Mouse (Mus musculus) liver, postnatal 0 days (tissue): Measurements from ENCODE around the gene Tgm1. TPM values are rescaled to one million over a fixed set of nuclear protein-coding genes. Genes with fewer than 3 reads are reported as not detected.
A peak's percentile ranks its signal among the peaks of the same experiment; 100 is the strongest.

Experiments
- ATAC-seq: fragments of 200-750 bp; cut with Nextera tagmentation; 2 replicates; pipeline ENCODE4 v1.8.0; 2017; ENCODE audit warnings: mild to moderate bottlenecking, moderate library complexity
- DNase-seq: peaks from one replicate; pipeline ENCODE4 v3.0.0-alpha.2; 2016
- H3K27ac ChIP-seq: fragments of 300-500 bp; sonication (generic); 2 replicates; pipeline ENCODE4 v1.5.1; 2014; ENCODE audit warnings: antibody characterized with exemption, moderate library complexity, mild to moderate bottlenecking, low read depth
- H3K27me3 ChIP-seq: fragments of 300-500 bp; sonication (generic); 2 replicates; pipeline ENCODE4 v1.6.1; 2014; ENCODE audit warnings: low read length, control low read depth, mixed read lengths; ENCODE audit not compliant: insufficient read depth
- H3K36me3 ChIP-seq: fragments of 300-500 bp; sonication (generic); replicated peaks from 2 replicates; pipeline ENCODE4 v1.6.1; 2014; ENCODE audit warnings: mild to moderate bottlenecking, control low read depth, low read length, moderate library complexity, mixed read lengths; ENCODE audit not compliant: insufficient read depth
- H3K4me1 ChIP-seq: fragments of 300-500 bp; sonication (generic); 2 replicates; pipeline ENCODE4 v1.6.1; 2014; ENCODE audit warnings: antibody characterized with exemption, mild to moderate bottlenecking, control low read depth; ENCODE audit not compliant: insufficient read depth
- H3K4me2 ChIP-seq: fragments of 300-500 bp; sonication (generic); 2 replicates; pipeline ENCODE4 v1.6.1; 2014; ENCODE audit warnings: low read depth, mild to moderate bottlenecking, low read length, moderate library complexity, mixed read lengths
- H3K4me3 ChIP-seq: fragments of 300-500 bp; sonication (generic); 2 replicates; pipeline ENCODE4 v1.5.1; 2014; ENCODE audit warnings: low read depth, low read length
- H3K9ac ChIP-seq: fragments of 300-500 bp; sonication (generic); replicated peaks from 2 replicates; pipeline ENCODE4 v1.6.1; 2014; ENCODE audit warnings: mild to moderate bottlenecking, moderate library complexity
- H3K9me3 ChIP-seq: fragments of 300-500 bp; sonication (generic); 2 replicates; pipeline ENCODE4 v1.6.1; 2016; ENCODE audit warnings: mild to moderate bottlenecking, control low read depth, low read length, mixed read lengths
- CTCF ChIP-seq: sonication (generic); IDR thresholded peaks from 2 replicates; pipeline ENCODE4 v1.5.1; 2016; ENCODE audit warnings: antibody characterized with exemption, low read depth
- EP300 ChIP-seq: IDR thresholded peaks from 2 replicates; pipeline ENCODE4 v1.6.1; 2016; ENCODE audit warnings: antibody characterized with exemption, low read depth, mild to moderate bottlenecking
- WGBS: fragments of 180-500 bp; shearing (Covaris S2); extraction: QIAGEN DNeasy Blood & Tissue Kit; methylation state at CpG from one replicate; pipeline ENCODE4 v1.1.7; 2014; ENCODE audit not compliant: insufficient replicate concordance; 5-methylcytosine and 5-hydroxymethylcytosine counted together
- polyA plus RNA-seq: library from polyadenylated mRNA; unstranded; fragments of >200 nt; fragmentation: Nextera tagmentation; extraction: Ambion mirVana; gene quantifications from 2 replicates; pipeline ENCODE4 v1.2.1, GENCODE M21; 2015

Gene Tgm1
- polyA plus RNA-seq, 1 experiment from 2014 or later = 4.7 TPM

DNA sequence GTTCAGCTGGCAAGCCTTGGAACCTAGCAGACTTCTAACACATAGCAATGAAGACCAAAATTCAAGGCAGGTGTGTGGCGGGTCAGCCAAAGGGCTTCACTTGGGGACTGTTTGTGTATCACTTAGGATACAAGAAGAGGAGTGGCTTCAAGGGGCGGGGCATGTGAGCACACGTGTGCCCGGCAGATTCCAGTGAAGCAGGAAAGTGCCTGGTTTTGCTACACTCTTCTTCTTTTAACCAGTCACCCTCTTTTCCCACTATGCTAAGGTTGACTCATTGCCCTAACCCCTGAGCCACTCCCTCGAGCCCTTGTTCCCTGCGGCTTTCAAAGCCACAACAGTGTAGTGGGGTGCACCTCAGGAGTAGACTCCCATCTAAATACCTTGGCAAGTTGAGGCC is 1.2 kb upstream of the Tgm1 start:
- Histone ChIP-seq H3K9me3 (no peaks in the 10 kb centered on the region), H3K9ac (no peak overlapping the region), H3K27ac (no peak overlapping the region), H3K4me3 (no peak overlapping the region), H3K36me3 (peaks cover 15% of the 10 kb centered on the region), H3K4me2 (no peak overlapping the region), H3K27me3 (0 out of 2 replicates have a peak, but pooled peaks cover 3% of the 10 kb centered on the region), H3K4me1 (peaks cover 28% of the 10 kb centered on the region)
- DNase-seq (no peak), ATAC-seq (peak; percentile 58)
- no peak for TF ChIP-seq CTCF
- TF ChIP-seq EP300 = no peak
- 27% methylated on average over 6 of the region's 6 CpGs for WGBS

DNA sequence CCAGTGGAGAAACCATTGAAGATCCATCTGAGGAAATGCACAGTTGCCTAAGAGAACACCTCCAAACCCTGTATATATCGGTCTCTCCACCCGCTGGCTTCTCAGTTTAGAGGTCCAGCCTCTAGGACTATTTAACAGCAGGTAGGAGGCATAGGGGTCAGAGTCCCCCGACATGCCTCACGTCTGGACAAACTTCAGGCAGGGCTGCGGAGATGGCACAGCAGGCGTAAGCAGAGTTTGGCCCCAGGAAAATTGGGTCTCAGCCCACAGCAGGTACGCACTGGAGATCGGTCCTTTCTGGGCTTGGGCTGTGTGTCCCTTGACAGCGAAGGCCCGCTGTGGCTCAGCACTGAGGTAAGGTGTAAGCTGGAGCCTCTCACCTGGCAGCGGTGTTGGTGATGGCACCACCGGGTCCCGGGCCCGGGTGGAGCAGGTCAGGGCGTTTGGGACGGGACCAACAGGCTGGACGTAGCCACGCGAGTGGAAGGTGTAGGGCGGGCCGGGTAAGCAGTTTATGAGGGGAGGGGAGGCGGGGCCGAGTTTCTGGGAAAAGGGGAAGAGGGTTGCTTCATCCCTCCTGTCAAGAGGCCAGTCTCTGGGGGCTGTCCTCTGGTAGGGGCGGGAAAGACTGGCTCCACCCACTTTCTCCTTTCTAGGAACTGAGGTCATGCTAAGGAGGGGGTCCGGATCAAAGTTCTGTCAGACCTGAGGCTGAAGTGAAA is 558 bp downstream of the Tgm1 start:
- no peaks in the 10 kb centered on the region for H3K9me3 ChIP-seq
- peaks cover 10% of the 10 kb centered on the region for H3K36me3 ChIP-seq
- peak overlapping the region; percentile 57 for H3K27ac ChIP-seq
- H3K4me1 ChIP-seq = peaks cover 28% of the 10 kb centered on the region
- DNase-seq = peak; percentile 70
- WGBS = 12% methylated on average over 25 of the region's 25 CpGs
- peak; percentile 47 for ATAC-seq
- peak overlapping the region; percentile 50 for H3K9ac ChIP-seq
- 0 out of 2 replicates have a peak, but pooled peaks cover 3% of the 10 kb centered on the region for H3K27me3 ChIP-seq
- no peak for TF ChIP-seq EP300
- no peak for TF ChIP-seq CTCF
- peak overlapping the region; percentile 47 for H3K4me3 ChIP-seq
- peak overlapping the region; percentile 73 for H3K4me2 ChIP-seq

DNA sequence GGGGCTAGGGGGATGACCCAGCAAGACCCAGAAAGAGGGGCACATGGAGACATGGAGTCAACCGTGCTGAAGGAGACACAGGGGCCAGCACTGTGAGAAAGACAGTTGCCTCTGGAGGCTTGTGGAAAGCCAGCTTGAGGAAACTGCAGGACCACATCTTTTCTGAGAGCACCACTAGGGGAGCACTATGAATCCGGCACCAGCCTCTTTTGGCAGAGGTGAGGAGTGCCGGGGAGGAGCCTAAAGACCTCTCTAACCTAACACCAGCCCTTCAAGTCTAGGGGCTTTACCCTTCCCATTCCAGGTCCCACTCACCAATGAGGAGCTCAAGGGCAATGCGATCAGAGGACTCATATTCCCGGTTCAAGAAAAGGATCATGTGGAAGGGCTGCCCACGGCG is 1.9 kb downstream of the Tgm1 start:
- Histone ChIP-seq H3K4me2 (no peak overlapping the region), H3K4me3 (no peak overlapping the region), H3K9me3 (no peaks in the 10 kb centered on the region), H3K27ac (no peak overlapping the region), H3K4me1 (peaks cover 28% of the 10 kb centered on the region), H3K9ac (no peak overlapping the region), H3K36me3 (no peaks in the 10 kb centered on the region; the same call in 1 of the 2 replicates), H3K27me3 (0 out of 2 replicates have a peak, but pooled peaks cover 3% of the 10 kb centered on the region)
- TF ChIP-seq EP300 = no peak
- TF ChIP-seq CTCF = peak; percentile 28; the same call in 1 of the 2 replicates
- 79% methylated on average over 7 of the region's 7 CpGs for WGBS
- ATAC-seq (no peak), DNase-seq (no peak)

GRCm38 (mm10) chr14:55709509-55709908 is 4.2 kb downstream of the Tgm1 start:
- Histone ChIP-seq H3K36me3 (no peaks in the 10 kb centered on the region), H3K4me3 (no peak overlapping the region), H3K4me2 (no peak overlapping the region), H3K27ac (no peak overlapping the region), H3K9ac (no peak overlapping the region), H3K27me3 (0 out of 2 replicates have a peak, but pooled peaks cover 3% of the 10 kb centered on the region), H3K9me3 (no peaks in the 10 kb centered on the region), H3K4me1 (peaks cover 30% of the 10 kb centered on the region)
- 86% methylated on average over 4 of the region's 4 CpGs for WGBS
- ATAC-seq = no peak
- no peak for DNase-seq
- TF ChIP-seq EP300 (no peak), CTCF (no peak)

GRCm38 (mm10) chr14:55707397-55707796 is 6.3 kb downstream of the Tgm1 start:
- no peak for TF ChIP-seq CTCF
- no peak for TF ChIP-seq EP300
- Histone ChIP-seq H3K4me1 (peaks cover 13% of the 10 kb centered on the region), H3K4me2 (no peak overlapping the region), H3K36me3 (peaks cover 6% of the 10 kb centered on the region; the same call in 1 of the 2 replicates), H3K4me3 (no peak overlapping the region), H3K9me3 (no peaks in the 10 kb centered on the region), H3K27me3 (no peaks in the 10 kb centered on the region), H3K27ac (no peak overlapping the region), H3K9ac (no peak overlapping the region)
- no peak for ATAC-seq
- 44% methylated on average over 5 of the region's 5 CpGs for WGBS
- no peak for DNase-seq

- DNase-seq (no peak), ATAC-seq (no peak)
- no peak overlapping the region for H3K9ac ChIP-seq
- H3K36me3 ChIP-seq = peaks cover 6% of the 10 kb centered on the region; the same call in 1 of the 2 replicates
- no peak overlapping the region for H3K4me2 ChIP-seq
- H3K9me3 ChIP-seq = no peaks in the 10 kb centered on the region
- TF ChIP-seq EP300 (no peak), CTCF (no peak)
- H3K4me3 ChIP-seq = no peak overlapping the region
- WGBS = 60% methylated on average over 8 of the region's 8 CpGs
- no peaks in the 10 kb centered on the region for H3K27me3 ChIP-seq
- no peak overlapping the region for H3K27ac ChIP-seq
- H3K4me1 ChIP-seq = peaks cover 7% of the 10 kb centered on the region
These were observed 7.6 kb downstream of the Tgm1 start for GRCm38 (mm10) chr14:55706051-55706600.
